Mouse (Mus musculus): Measurements from ENCODE around the gene Foxp4.

Gene Foxp4

GRCm38 (mm10) chr17:47917212-47917611, 7.2 kb downstream of the Foxp4 start:
- POLR2A ChIA-PET: interaction anchor here in 2 of 4 experiments (1.3 to 1.7 kb wide), 3 partner anchors 9 to 59 kb away, joined by 3 to 6 read pairs (median 3); no protein-coding TSS in a partner anchor
- CTCF ChIA-PET: interaction anchor here in 2 of 4 experiments (0.5 to 1.4 kb wide), 3 partner anchors 60 to 1311 kb away, joined by 3 to 5 read pairs (median 4); no protein-coding TSS in a partner anchor

GRCm38 (mm10) chr17:47914676-47915219, 9.7 kb downstream of the Foxp4 start:
- CTCF ChIA-PET: interaction anchor here in 3 of 4 experiments (0.6 to 2.2 kb wide), 10 partner anchors 9 to 210 kb away, joined by 3 to 10 read pairs (median 4); no protein-coding TSS in a partner anchor
- POLR2A ChIA-PET: interaction anchor here in 3 of 4 experiments (0.7 to 2.4 kb wide), 14 partner anchors 8 to 544 kb away, joined by 3 to 8 read pairs (median 3); partner anchors contain the start of gene Foxp4 (in 2 of the 3)

- ChIA-PET CTCF (interaction anchor here in 3 of 4 experiments (0.5 to 1.6 kb wide), 8 partner anchors 67 to 1388 kb away, joined by 3 to 7 read pairs (median 4); no protein-coding TSS in a partner anchor), POLR2A (interaction anchor here in 3 of 4 experiments (0.6 to 1.8 kb wide), 17 partner anchors 9 to 279 kb away, joined by 3 to 5 read pairs (median 4); partner anchors contain the start of genes Foxp4 (in 1 of the 3) and Usp49 (in 1 of the 3))
Observed at GRCm38 (mm10) chr17:47909091-47910001, 15.1 kb downstream of the Foxp4 start.

- ChIA-PET CTCF (interaction anchor here in 3 of 4 experiments (0.6 to 1.8 kb wide), 8 partner anchors 30 to 134 kb away, joined by 3 to 6 read pairs (median 3); no protein-coding TSS in a partner anchor), POLR2A (interaction anchor here in 3 of 4 experiments (0.6 to 1.8 kb wide), 10 partner anchors 9 to 278 kb away, joined by 3 to 4 read pairs (median 3); partner anchors contain the start of genes Foxp4 (in 1 of the 3) and Usp49 (in 1 of the 3))
Observed at GRCm38 (mm10) chr17:47908079-47908478, 16.4 kb downstream of the Foxp4 start.

GRCm38 (mm10) chr17:47907366-47907920, 17.0 kb downstream of the Foxp4 start:
- CTCF ChIA-PET: interaction anchor here in 2 of 4 experiments (0.6 to 1.8 kb wide), 6 partner anchors 10 to 124 kb away, joined by 3 to 5 read pairs (median 3); no protein-coding TSS in a partner anchor

GRCm38 (mm10) chr17:47903846-47904680, 20.4 kb downstream of the Foxp4 start:
- POLR2A ChIA-PET: interaction anchor here (0.6 to 3.7 kb wide), 16 partner anchors 9 to 130 kb away, joined by 3 to 24 read pairs (median 5); no protein-coding TSS in a partner anchor
- CTCF ChIA-PET: interaction anchor here (0.6 to 2.6 kb wide), 24 partner anchors 10 to 197 kb away, joined by 3 to 11 read pairs (median 4); partner anchors contain the start of gene Foxp4 (in 1 of the 4)

More at GRCm38 (mm10) chr17:47907366-47907920, 17.0 kb downstream of the Foxp4 start:
- POLR2A ChIA-PET: interaction anchor here in 3 of 4 experiments (0.7 to 1.6 kb wide), 8 partner anchors 7 to 1388 kb away, joined by 3 to 6 read pairs (median 4); partner anchors contain the start of gene Foxp4 (in 1 of the 3)

- POLR2A ChIA-PET: interaction anchor here in 1 of 4 experiments (1.6 kb wide), 1 partner anchor 14 kb away, joined by 5 read pairs; no protein-coding TSS in a partner anchor
- CTCF ChIA-PET: no interaction called here
Observed at GRCm38 (mm10) chr17:47901782-47902181, 22.7 kb downstream of the Foxp4 start.

GRCm38 (mm10) chr17:47900716-47901115, 23.7 kb downstream of the Foxp4 start:
- CTCF ChIA-PET: interaction anchor here in 1 of 4 experiments (0.7 to 1.2 kb wide), 3 partner anchors 37 to 200 kb away, joined by 3 to 8 read pairs (median 3); no protein-coding TSS in a partner anchor
- POLR2A ChIA-PET: interaction anchor here in 2 of 4 experiments (0.6 to 1.6 kb wide), 6 partner anchors 10 to 75 kb away, joined by 3 to 5 read pairs (median 3); no protein-coding TSS in a partner anchor

- ChIA-PET CTCF (interaction anchor here in 2 of 4 experiments (1.0 to 1.5 kb wide), 8 partner anchors 15 to 147 kb away, joined by 3 to 9 read pairs (median 4); no protein-coding TSS in a partner anchor), POLR2A (interaction anchor here (0.6 to 2.7 kb wide), 13 partner anchors 8 to 334 kb away, joined by 3 to 28 read pairs (median 4); no protein-coding TSS in a partner anchor)
Observed at GRCm38 (mm10) chr17:47899156-47899555, 25.3 kb downstream of the Foxp4 start.

- CTCF ChIA-PET: interaction anchor here (0.5 to 1.5 kb wide), 22 partner anchors 9 to 203 kb away, joined by 3 to 9 read pairs (median 4); no protein-coding TSS in a partner anchor
- POLR2A ChIA-PET: interaction anchor here (0.5 to 2.7 kb wide), 21 partner anchors 9 to 561 kb away, joined by 3 to 28 read pairs (median 4); no protein-coding TSS in a partner anchor
Observed at GRCm38 (mm10) chr17:47897956-47898752, 26.3 kb downstream of the Foxp4 start.

- ChIA-PET CTCF (interaction anchor here in 2 of 4 experiments (0.8 to 2.2 kb wide), 5 partner anchors 8 to 211 kb away, joined by 3 to 6 read pairs (median 3); no protein-coding TSS in a partner anchor), POLR2A (interaction anchor here (1.1 to 5.2 kb wide), 15 partner anchors 8 to 203 kb away, joined by 3 to 33 read pairs (median 6); no protein-coding TSS in a partner anchor)
Observed at GRCm38 (mm10) chr17:47889727-47890126, 34.7 kb downstream of the Foxp4 start.

GRCm38 (mm10) chr17:47889267-47889666, 35.2 kb downstream of the Foxp4 start:
- ChIA-PET POLR2A (interaction anchor here (0.7 to 5.2 kb wide), 21 partner anchors 9 to 203 kb away, joined by 3 to 33 read pairs (median 6); no protein-coding TSS in a partner anchor), CTCF (interaction anchor here in 3 of 4 experiments (0.7 to 2.2 kb wide), 12 partner anchors 8 to 217 kb away, joined by 3 to 8 read pairs (median 4); no protein-coding TSS in a partner anchor)

- ChIA-PET CTCF (interaction anchor here (0.5 to 2.2 kb wide), 18 partner anchors 9 to 246 kb away, joined by 3 to 13 read pairs (median 4); no protein-coding TSS in a partner anchor), POLR2A (interaction anchor here (0.6 to 5.2 kb wide), 31 partner anchors 9 to 158 kb away, joined by 3 to 33 read pairs (median 4); partner anchors contain the start of gene Foxp4 (in 1 of the 4))
Observed at GRCm38 (mm10) chr17:47888641-47889040, 35.8 kb downstream of the Foxp4 start.

- ChIA-PET POLR2A (interaction anchor here in 3 of 4 experiments (0.5 to 5.2 kb wide), 31 partner anchors 10 to 1612 kb away, joined by 3 to 33 read pairs (median 4); no protein-coding TSS in a partner anchor), CTCF (interaction anchor here (0.5 to 2.0 kb wide), 18 partner anchors 9 to 245 kb away, joined by 3 to 13 read pairs (median 4); no protein-coding TSS in a partner anchor)
Observed at GRCm38 (mm10) chr17:47888155-47888455, 36.3 kb downstream of the Foxp4 start.
